Mouse (Mus musculus) liver, embryonic 11.5 days (tissue): ENCODE results near the gene Spdye4b. TPM values are rescaled to one million over a fixed set of nuclear protein-coding genes. Genes with fewer than 3 reads are reported as not detected.

Source experiments
- ATAC-seq: fragments of 200-750 bp; cut with Nextera tagmentation; replicated peaks from 2 replicates; pipeline ENCODE4 v1.8.0; 2017; ENCODE audit warnings: moderate number of reproducible peaks, mild to moderate bottlenecking, moderate TSS enrichment, moderate library complexity; ENCODE audit not compliant: low FRiP score
- DNase-seq: peaks from one replicate; pipeline ENCODE4 v3.0.0-alpha.2; 2017; ENCODE audit warnings: low spot score
- H3K27ac ChIP-seq: fragments of 300-500 bp; sonication (generic); 2 replicates; pipeline ENCODE4 v1.5.1; 2014; ENCODE audit warnings: mild to moderate bottlenecking, low read depth, low read length, control low read depth
- H3K27me3 ChIP-seq: fragments of 300-500 bp; sonication (generic); replicated peaks from 2 replicates; pipeline ENCODE4 v1.6.1; 2014; ENCODE audit warnings: low read length, mixed read lengths; ENCODE audit not compliant: control insufficient read depth, insufficient read depth
- H3K36me3 ChIP-seq: fragments of 300-500 bp; sonication (generic); 2 replicates; pipeline ENCODE4 v1.6.1; 2014; ENCODE audit warnings: mild to moderate bottlenecking, low read length, moderate library complexity, mixed read lengths; ENCODE audit not compliant: control insufficient read depth, insufficient read depth
- H3K4me1 ChIP-seq: fragments of 300-500 bp; sonication (generic); replicated peaks from 2 replicates; pipeline ENCODE4 v1.6.1; 2014; ENCODE audit warnings: low read length, mixed read lengths; ENCODE audit not compliant: control insufficient read depth, insufficient read depth
- H3K4me2 ChIP-seq: fragments of 300-500 bp; sonication (generic); 2 replicates; pipeline ENCODE4 v1.6.1; 2014; ENCODE audit warnings: mild to moderate bottlenecking, control low read depth, moderate library complexity
- H3K4me3 ChIP-seq: fragments of 300-500 bp; sonication (generic); 2 replicates; pipeline ENCODE4 v1.5.1; 2014; ENCODE audit warnings: low read depth, low read length, control low read depth
- H3K9ac ChIP-seq: fragments of 300-500 bp; sonication (generic); 2 replicates; pipeline ENCODE4 v1.6.1; 2014; ENCODE audit warnings: low read depth, low read length, control low read depth
- H3K9me3 ChIP-seq: fragments of 300-500 bp; sonication (generic); 2 replicates; pipeline ENCODE4 v1.6.1; 2016; ENCODE audit warnings: low read length, inconsistent platforms, mixed read lengths; ENCODE audit not compliant: control insufficient read depth
- WGBS: fragments of 180-500 bp; shearing (Covaris S2); extraction: QIAGEN DNeasy Blood & Tissue Kit; methylation state at CpG from one replicate; pipeline ENCODE4 v1.1.7; 2014; 5-methylcytosine and 5-hydroxymethylcytosine counted together
- microRNA-seq: library from miRNA; unstranded; fragments of <30 nt; microRNA quantifications from one replicate; pipeline ENCODE4, GENCODE M21; 2017; ENCODE audit warnings: borderline number of aligned reads
- polyA plus RNA-seq: library from polyadenylated mRNA; unstranded; fragments of >200 nt; fragmentation: Nextera tagmentation; extraction: Ambion mirVana; gene quantifications from 2 replicates; pipeline ENCODE4 v1.2.1, GENCODE M21; 2014

The Spdye4b gene
- polyA plus RNA-seq, 1 experiment from 2014 or later: not detected

- WGBS: 53% methylated on average over 9 of the region's 9 CpGs
- Histone ChIP-seq H3K27ac (no peak overlapping the region), H3K4me2 (peak overlapping the region; percentile 96), H3K36me3 (peaks cover 14% of the 10 kb centered on the region), H3K4me3 (peak overlapping the region; percentile 86), H3K27me3 (no peaks in the 10 kb centered on the region), H3K4me1 (peaks cover 4% of the 10 kb centered on the region), H3K9me3 (no peaks in the 10 kb centered on the region), H3K9ac (peak overlapping the region; percentile 90)
- DNase-seq: no peak
- ATAC-seq: no peak
These were observed 55.2 kb downstream of the Spdye4b start for GRCm38 (mm10) chr5:143236036-143236435.

- H3K9me3 ChIP-seq: no peaks in the 10 kb centered on the region
- no peak overlapping the region for H3K9ac ChIP-seq
- no peak overlapping the region for H3K27ac ChIP-seq
- no peak overlapping the region for H3K4me3 ChIP-seq
- H3K4me2 ChIP-seq: no peak overlapping the region
- peaks cover 57% of the 10 kb centered on the region for H3K36me3 ChIP-seq
- WGBS: 95% methylated on average over 26 of the region's 26 CpGs
- DNase-seq (no peak), ATAC-seq (no peak)
- no peaks in the 10 kb centered on the region for H3K4me1 ChIP-seq
- no peaks in the 10 kb centered on the region for H3K27me3 ChIP-seq
These were observed 64.1 kb downstream of the Spdye4b start for GRCm38 (mm10) chr5:143244926-143245325.

- no peak for DNase-seq
- Histone ChIP-seq H3K27me3 (peaks cover 62% of the 10 kb centered on the region), H3K36me3 (no peaks in the 10 kb centered on the region), H3K4me1 (peaks cover 5% of the 10 kb centered on the region), H3K9me3 (no peaks in the 10 kb centered on the region), H3K4me2 (no peak overlapping the region), H3K27ac (no peak overlapping the region), H3K9ac (no peak overlapping the region), H3K4me3 (no peak overlapping the region)
- WGBS: 42% methylated on average over 6 of the region's 6 CpGs
- no peak for ATAC-seq
These were observed 71.2 kb downstream of the Spdye4b start for GRCm38 (mm10) chr5:143252039-143252438.

GRCm38 (mm10) chr5:143252791-143253185, 72.0 kb downstream of the Spdye4b start:
- no peaks in the 10 kb centered on the region for H3K36me3 ChIP-seq
- peaks cover 5% of the 10 kb centered on the region for H3K4me1 ChIP-seq
- 9% methylated on average over 18 of the region's 18 CpGs for WGBS
- H3K9me3 ChIP-seq: no peaks in the 10 kb centered on the region
- peaks cover 69% of the 10 kb centered on the region for H3K27me3 ChIP-seq
- ATAC-seq: no peak
- H3K4me2 ChIP-seq: no peak overlapping the region; the same call in 1 of the 2 replicates
- H3K9ac ChIP-seq: no peak overlapping the region
- no peak for DNase-seq
- H3K4me3 ChIP-seq: no peak overlapping the region
- no peak overlapping the region for H3K27ac ChIP-seq

DNA sequence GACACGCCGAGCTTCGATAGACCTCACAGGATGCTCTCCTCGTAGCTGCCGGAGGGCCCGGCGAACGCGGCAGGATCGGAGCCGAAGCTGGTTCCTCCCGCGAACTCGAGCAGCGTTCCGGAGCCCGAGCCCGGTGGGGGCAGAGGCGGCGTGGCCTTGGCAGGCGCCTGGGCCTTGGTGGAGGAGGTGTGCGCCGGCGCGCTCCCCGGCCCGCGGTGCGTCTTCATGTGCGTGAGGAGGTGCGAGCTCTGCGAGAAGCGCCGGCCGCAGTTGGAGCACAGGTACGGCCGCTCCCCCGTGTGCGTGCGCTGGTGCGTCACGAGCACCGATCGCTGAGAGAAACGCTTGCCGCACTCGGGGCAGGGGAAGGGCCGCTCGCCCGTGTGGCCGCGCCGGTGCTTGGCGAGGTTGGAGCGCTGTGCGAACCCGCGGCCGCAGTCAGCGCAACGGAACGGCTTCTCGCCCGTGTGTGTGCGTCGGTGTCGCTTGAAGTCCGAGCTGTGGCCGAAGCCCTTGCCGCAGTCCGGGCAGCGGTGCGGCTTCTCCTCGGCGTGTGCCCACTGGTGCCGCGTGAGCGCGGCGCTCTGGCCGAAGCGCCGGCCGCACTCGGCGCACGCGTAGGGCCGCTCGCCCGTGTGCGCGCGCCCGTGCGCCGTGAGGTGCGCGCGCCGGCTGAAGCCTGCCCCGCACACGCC, 72.5 kb downstream of the Spdye4b start:
- Histone ChIP-seq H3K9ac (no peak overlapping the region), H3K4me3 (peak overlapping the region; percentile 41), H3K9me3 (no peaks in the 10 kb centered on the region), H3K4me2 (peak overlapping the region; percentile 63), H3K27ac (no peak overlapping the region), H3K4me1 (peaks cover 5% of the 10 kb centered on the region), H3K36me3 (no peaks in the 10 kb centered on the region), H3K27me3 (peaks cover 75% of the 10 kb centered on the region)
- no peak for ATAC-seq
- DNase-seq: peak; percentile 56
- WGBS: 3% methylated on average over 103 of the region's 103 CpGs

- ATAC-seq: 0 out of 2 replicates have a peak, but pooled peaks have one; percentile 22
These were observed 73.2 kb downstream of the Spdye4b start for GRCm38 (mm10) chr5:143253881-143254486.

More at GRCm38 (mm10) chr5:143253881-143254486, 73.2 kb downstream of the Spdye4b start:
- no peak overlapping the region for H3K9ac ChIP-seq
- no peak for DNase-seq
- peaks cover 78% of the 10 kb centered on the region for H3K27me3 ChIP-seq
- peak overlapping the region; percentile 41 for H3K4me3 ChIP-seq
- H3K4me1 ChIP-seq: peaks cover 5% of the 10 kb centered on the region
- no peak overlapping the region for H3K27ac ChIP-seq
- peak overlapping the region; percentile 63 for H3K4me2 ChIP-seq
- H3K36me3 ChIP-seq: no peaks in the 10 kb centered on the region
- WGBS: 5% methylated on average over 81 of the region's 81 CpGs
- no peaks in the 10 kb centered on the region for H3K9me3 ChIP-seq

Small RNA genes within 50 kb of the gene (microRNA-seq; reads per million reads assigned to microRNA genes)
- gene Gm44405: not detected

Other genes with a start within 250 kb of the Spdye4b start
- 142 and 148 TPM in 2 replicates for gene Fscn1, start 220.7 kb upstream of the Spdye4b start, polyA plus RNA-seq
- gene Rnf216, start 68.0 kb upstream of the Spdye4b start, polyA plus RNA-seq: 28.7 and 34.7 TPM in 2 replicates
- not detected in 2 replicates for gene Olfr718-ps1, start 33.4 kb upstream of the Spdye4b start, polyA plus RNA-seq
- 6.7 and 8.9 TPM in 2 replicates for gene Rbak, start 242 bp upstream of the Spdye4b start, polyA plus RNA-seq
- not detected in 2 replicates for gene Spdye4a, start 45.9 kb downstream of the Spdye4b start, polyA plus RNA-seq
- 10.7 and 11.2 TPM in 2 replicates for gene Zfp12, start 54.1 kb downstream of the Spdye4b start, polyA plus RNA-seq
- gene Zfp316, start 89.0 kb downstream of the Spdye4b start, polyA plus RNA-seq: 0.75 TPM in 2 replicates
- not detected in 2 replicates for gene Zfp853, start 112.6 kb downstream of the Spdye4b start, polyA plus RNA-seq
- gene E130309D02Rik, start 134.3 kb downstream of the Spdye4b start, polyA plus RNA-seq: 57.2 and 57.5 TPM in 2 replicates
- gene Zdhhc4, start 148.2 kb downstream of the Spdye4b start, polyA plus RNA-seq: 58.8 and 63.3 TPM in 2 replicates
- 0.12 and 0.31 TPM in 2 replicates for gene Grid2ip, start 176.3 kb downstream of the Spdye4b start, polyA plus RNA-seq
- 233 and 236 TPM in 2 replicates for gene Kdelr2, start 222.8 kb downstream of the Spdye4b start, polyA plus RNA-seq